ENCODE assay signal across 8 mouse cellular contexts in the genomic region with DNA sequence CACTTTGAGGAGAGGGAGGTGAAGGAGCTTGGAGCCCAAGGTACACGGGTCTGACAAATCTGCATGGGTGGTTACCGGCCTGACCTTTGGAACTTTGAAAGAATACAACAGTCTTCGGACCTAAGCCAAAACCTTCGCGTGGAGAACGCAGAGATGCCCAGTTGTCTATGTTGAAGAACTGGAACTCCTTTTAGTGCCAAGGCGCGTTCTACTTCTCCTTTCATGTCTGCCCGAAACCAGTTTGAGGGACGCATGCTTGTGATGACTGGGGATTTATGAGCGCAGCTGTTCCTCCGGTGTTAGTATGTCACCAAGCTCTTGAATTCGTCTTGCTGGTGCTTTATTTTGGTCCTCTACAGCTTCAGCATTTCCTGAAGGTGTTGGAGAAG. TPM values are rescaled to one million over a fixed set of nuclear protein-coding genes. Genes with fewer than 3 reads are reported as not detected.
DNase-seq lines count a peak whose midpoint lies in the region; ATAC-seq and TF ChIP-seq lines count a peak whose summit lies in the region.

No protein-coding gene starts in this region.

- DNase-seq in lung, embryonic 14.5 days = no peak
- no peak for DNase-seq in lung, adult 2 months
- DNase-seq in kidney, postnatal 14 days = peak; percentile 68
- DNase-seq in midbrain, postnatal 0 days (ENCODE audit: low spot score) = no peak
- no peak for DNase-seq in left cerebral cortex, postnatal 25 days (ENCODE audit: low spot score in 2 of 2)
- DNase-seq in urinary bladder, postnatal 14 days (ENCODE audit: low spot score) = no peak
- no peak for DNase-seq in ovary, postnatal 10 days (ENCODE audit: low spot score)

- peak overlapping the region; percentile 63 for H3K4me3 ChIP-seq in lung, embryonic 14.5 days (ENCODE audit: low read depth, low read length)
- H3K4me3 ChIP-seq in lung, adult 2 months (replicated peaks; ENCODE audit: extremely low read depth, low read depth, low read length) = no peak overlapping the region
- peak overlapping the region; percentile 64 for H3K4me3 ChIP-seq in forebrain, embryonic 12.5 days (replicated peaks)
- peak overlapping the region; percentile 45 for H3K4me3 ChIP-seq in midbrain, postnatal 0 days (ENCODE audit: low read depth, low read length)

- no peak for TF ChIP-seq CTCF in lung, embryonic 14.5 days (IDR thresholded peaks at IDR 0.05; ENCODE audit: low read depth)
- TF ChIP-seq CTCF in lung, adult 2 months (IDR thresholded peaks at IDR 0.05; ENCODE audit: insufficient read depth, low read length) = no peak
- no peak for TF ChIP-seq CTCF in midbrain, postnatal 0 days (IDR thresholded peaks at IDR 0.05)

- no peak for ATAC-seq in lung, embryonic 14.5 days (ENCODE audit: insufficient read depth)
- no peak for ATAC-seq in forebrain, embryonic 12.5 days (ENCODE audit: low FRiP score)
- ATAC-seq in midbrain, postnatal 0 days (ENCODE audit: low FRiP score) = no peak

- H3K36me3 ChIP-seq in lung, embryonic 14.5 days (ENCODE audit: insufficient read depth) = no peaks in the 10 kb centered on the region
- H3K36me3 ChIP-seq in forebrain, embryonic 12.5 days (replicated peaks) = no peaks in the 10 kb centered on the region
- no peaks in the 10 kb centered on the region for H3K36me3 ChIP-seq in midbrain, postnatal 0 days (ENCODE audit: insufficient read depth, low read length)

- peaks cover 7% of the 10 kb centered on the region for H3K4me1 ChIP-seq in lung, embryonic 14.5 days (ENCODE audit: insufficient read depth)
- peaks cover 16% of the 10 kb centered on the region for H3K4me1 ChIP-seq in lung, adult 2 months (ENCODE audit: control insufficient read depth, insufficient read depth, low read length)
- H3K4me1 ChIP-seq in forebrain, embryonic 12.5 days = peaks cover 34% of the 10 kb centered on the region
- H3K4me1 ChIP-seq in midbrain, postnatal 0 days (ENCODE audit: insufficient read depth, low read length) = peaks cover 16% of the 10 kb centered on the region; the same call in 1 of the 2 replicates

- no peak overlapping the region; the same call in 1 of the 2 replicates for H3K27ac ChIP-seq in lung, embryonic 14.5 days (ENCODE audit: low read depth)
- no peak overlapping the region for H3K27ac ChIP-seq in forebrain, embryonic 12.5 days
- H3K27ac ChIP-seq in midbrain, postnatal 0 days (ENCODE audit: low read depth, low read length) = no peak overlapping the region

- peak overlapping the region; percentile 92 for H3K4me2 ChIP-seq in lung, embryonic 14.5 days
- H3K4me2 ChIP-seq in forebrain, embryonic 12.5 days = peak overlapping the region; percentile 81
- H3K4me2 ChIP-seq in midbrain, postnatal 0 days (ENCODE audit: low read depth, low read length, poor library complexity, severe bottlenecking) = peak overlapping the region; percentile 84

- WGBS in lung, embryonic 14.5 days = 76% methylated on average over 13 of the region's 13 CpGs
- 60% methylated on average over 13 of the region's 13 CpGs for WGBS in lung, adult 2 months
- 86% methylated on average over 13 of the region's 13 CpGs for WGBS in forebrain, embryonic 12.5 days
- WGBS in midbrain, postnatal 0 days = 82% methylated on average over 13 of the region's 13 CpGs

- TF ChIP-seq POLR2A in lung, adult 2 months (IDR thresholded peaks at IDR 0.05; ENCODE audit: borderline replicate concordance, extremely low read depth, low read depth, low read length) = no peak

- intact Hi-C loops in left cerebral cortex, postnatal 25 days (cut with DNase I) = no loop called here

- H3K9ac ChIP-seq in lung, embryonic 14.5 days = peak overlapping the region; percentile 69; the same call in 1 of the 2 replicates
- H3K9ac ChIP-seq in forebrain, embryonic 12.5 days = 0 out of 2 replicates have a peak overlapping the region, but pooled peaks have one; percentile 62
- H3K9ac ChIP-seq in midbrain, postnatal 0 days (replicated peaks; ENCODE audit: low read length, poor library complexity, severe bottlenecking) = 0 out of 2 replicates have a peak overlapping the region, but pooled peaks have one; percentile 45

- no peaks in the 10 kb centered on the region for H3K27me3 ChIP-seq in lung, embryonic 14.5 days (ENCODE audit: insufficient read depth, low read length)
- H3K27me3 ChIP-seq in forebrain, embryonic 12.5 days = no peaks in the 10 kb centered on the region
- no peaks in the 10 kb centered on the region for H3K27me3 ChIP-seq in midbrain, postnatal 0 days (ENCODE audit: insufficient read depth, low read length)

- no peaks in the 10 kb centered on the region for H3K9me3 ChIP-seq in lung, embryonic 14.5 days (ENCODE audit: low read depth, low read length)
- no peaks in the 10 kb centered on the region for H3K9me3 ChIP-seq in forebrain, embryonic 12.5 days
- no peaks in the 10 kb centered on the region for H3K9me3 ChIP-seq in midbrain, postnatal 0 days (ENCODE audit: low read length)

RNA-seq across cellular contexts. Expression of a gene that starts 1.0 kb away (rescaled TPM):
- 54.2 and 55.6 TPM in 2 replicates for polyA plus RNA-seq in lung, embryonic 14.5 days (2014; fragmentation: Nextera tagmentation; extraction: Ambion mirVana)
- polyA plus RNA-seq in lung, adult 2 months (2012; rRNA removed) = 83.0 and 103 TPM in 2 replicates
- polyA plus RNA-seq in forebrain, embryonic 12.5 days (2016; fragmentation: Nextera tagmentation; extraction: Ambion mirVana) = 57.8 and 60.6 TPM in 2 replicates
- total RNA-seq in midbrain, postnatal 0 days (2014; rRNA removed) = 34.5 and 47.4 TPM in 2 replicates
- 41.1 and 41.2 TPM in 2 replicates for polyA plus RNA-seq in midbrain, postnatal 0 days (2015; fragmentation: Nextera tagmentation; extraction: Ambion mirVana)
- total RNA-seq in left cerebral cortex, postnatal 25 days (2021) = 10 to 100 TPM; 22.5 to 25.6 TPM

RNA-seq across cellular contexts. Expression of a gene that starts 9.1 kb away (rescaled TPM):
- 35.1 and 38.1 TPM in 2 replicates for polyA plus RNA-seq in lung, embryonic 14.5 days (2014; fragmentation: Nextera tagmentation; extraction: Ambion mirVana)
- polyA plus RNA-seq in lung, adult 2 months (2012; rRNA removed) = 18.1 and 28.4 TPM in 2 replicates
- 62.3 and 62.5 TPM in 2 replicates for polyA plus RNA-seq in forebrain, embryonic 12.5 days (2016; fragmentation: Nextera tagmentation; extraction: Ambion mirVana)
- total RNA-seq in midbrain, postnatal 0 days (2014; rRNA removed) = 60.5 and 71.9 TPM in 2 replicates
- polyA plus RNA-seq in midbrain, postnatal 0 days (2015; fragmentation: Nextera tagmentation; extraction: Ambion mirVana) = 57.2 and 61.2 TPM in 2 replicates
- 10 to 100 TPM; 68.9 to 74.9 TPM for total RNA-seq in left cerebral cortex, postnatal 25 days (2021)

RNA-seq across cellular contexts. Expression of a gene that starts 24.4 kb away (rescaled TPM):
- 20.2 and 22.4 TPM in 2 replicates for polyA plus RNA-seq in lung, embryonic 14.5 days (2014; fragmentation: Nextera tagmentation; extraction: Ambion mirVana)
- polyA plus RNA-seq in lung, adult 2 months (2012; rRNA removed) = 9.5 and 16.9 TPM in 2 replicates
- 18.2 and 19.3 TPM in 2 replicates for polyA plus RNA-seq in forebrain, embryonic 12.5 days (2016; fragmentation: Nextera tagmentation; extraction: Ambion mirVana)
- 20.6 and 29.7 TPM in 2 replicates for total RNA-seq in midbrain, postnatal 0 days (2014; rRNA removed)
- polyA plus RNA-seq in midbrain, postnatal 0 days (2015; fragmentation: Nextera tagmentation; extraction: Ambion mirVana) = 24.8 and 25.6 TPM in 2 replicates
- total RNA-seq in left cerebral cortex, postnatal 25 days (2021) = 10 to 100 TPM; 20.6 to 23.5 TPM

RNA-seq across cellular contexts. Expression of a gene that starts 27.5 kb away (rescaled TPM):
- 8.0 and 10.6 TPM in 2 replicates for polyA plus RNA-seq in lung, embryonic 14.5 days (2014; fragmentation: Nextera tagmentation; extraction: Ambion mirVana)
- polyA plus RNA-seq in lung, adult 2 months (2012; rRNA removed) = 23.2 and 34.2 TPM in 2 replicates
- 19.9 and 24.1 TPM in 2 replicates for polyA plus RNA-seq in forebrain, embryonic 12.5 days (2016; fragmentation: Nextera tagmentation; extraction: Ambion mirVana)
- total RNA-seq in midbrain, postnatal 0 days (2014; rRNA removed) = 18.9 and 23.3 TPM in 2 replicates
- polyA plus RNA-seq in midbrain, postnatal 0 days (2015; fragmentation: Nextera tagmentation; extraction: Ambion mirVana) = 17.4 and 19.9 TPM in 2 replicates
- 10 to 100 TPM; 25.5 to 34.4 TPM for total RNA-seq in left cerebral cortex, postnatal 25 days (2021)

RNA-seq across cellular contexts. Expression of a gene that starts 40.6 kb away (rescaled TPM):
- polyA plus RNA-seq in lung, embryonic 14.5 days (2014; fragmentation: Nextera tagmentation; extraction: Ambion mirVana) = 527 and 554 TPM in 2 replicates
- 166 and 181 TPM in 2 replicates for polyA plus RNA-seq in lung, adult 2 months (2012; rRNA removed)
- polyA plus RNA-seq in forebrain, embryonic 12.5 days (2016; fragmentation: Nextera tagmentation; extraction: Ambion mirVana) = 694 and 697 TPM in 2 replicates
- total RNA-seq in midbrain, postnatal 0 days (2014; rRNA removed) = 250 and 266 TPM in 2 replicates
- 1,115 and 1,120 TPM in 2 replicates for polyA plus RNA-seq in midbrain, postnatal 0 days (2015; fragmentation: Nextera tagmentation; extraction: Ambion mirVana)
- total RNA-seq in left cerebral cortex, postnatal 25 days (2021) = 100 to 1,000 TPM; 423 to 447 TPM
